Mouse (Mus musculus) C2C12 (cell line): ENCODE results near the gene Abl2.

ENCODE experiments used
- CTCF ChIP-seq: IDR thresholded peaks from one replicate; pipeline ENCODE4 v1.5.1; 2011; ENCODE audit not compliant: control insufficient read depth, insufficient read depth, insufficient read length
- MAX ChIP-seq: IDR thresholded peaks from one replicate; pipeline ENCODE4 v1.6.1; 2011; ENCODE audit warnings: mild to moderate bottlenecking, control low read depth

GRCm38 (mm10) chr1:156537031-156537430 lies 21.6 kb upstream of the Abl2 start:
- TF ChIP-seq CTCF (no peak), MAX (no peak)
